Mouse (Mus musculus) midbrain, postnatal 0 days (tissue): ENCODE measurements around the gene Prr5. TPM values are rescaled to one million over a fixed set of nuclear protein-coding genes. Genes with fewer than 3 reads are reported as not detected.

Experiments
- ATAC-seq: fragments of 200-750 bp; cut with Nextera tagmentation; 2 replicates; pipeline ENCODE4 v1.8.0; 2017; ENCODE audit warnings: moderate number of reproducible peaks, mild to moderate bottlenecking, moderate TSS enrichment, moderate library complexity; ENCODE audit not compliant: low FRiP score
- DNase-seq: peaks from one replicate; pipeline ENCODE4 v3.0.0-alpha.2; 2015; ENCODE audit warnings: low spot score
- H3K27ac ChIP-seq: fragments of 300-500 bp; sonication (generic); 2 replicates; pipeline ENCODE4 v1.5.1; 2014; ENCODE audit warnings: low read depth, mild to moderate bottlenecking, low read length, mixed read lengths
- H3K27me3 ChIP-seq: fragments of 300-500 bp; sonication (generic); 2 replicates; pipeline ENCODE4 v1.6.1; 2014; ENCODE audit warnings: low read length, control low read depth, mixed read lengths; ENCODE audit not compliant: insufficient read depth
- H3K36me3 ChIP-seq: fragments of 300-500 bp; sonication (generic); 2 replicates; pipeline ENCODE4 v1.6.1; 2014; ENCODE audit warnings: low read length, control low read depth, mixed read lengths; ENCODE audit not compliant: insufficient read depth
- H3K4me1 ChIP-seq: fragments of 300-500 bp; sonication (generic); 2 replicates; pipeline ENCODE4 v1.6.1; 2014; ENCODE audit warnings: mild to moderate bottlenecking, control low read depth, antibody characterized with exemption, low read length, mixed read lengths; ENCODE audit not compliant: insufficient read depth
- H3K4me2 ChIP-seq: fragments of 300-500 bp; sonication (generic); 2 replicates; pipeline ENCODE4 v1.6.1; 2014; ENCODE audit warnings: low read depth, mild to moderate bottlenecking, low read length, mixed read lengths; ENCODE audit not compliant: poor library complexity, severe bottlenecking
- H3K4me3 ChIP-seq: fragments of 300-500 bp; sonication (generic); 2 replicates; pipeline ENCODE4 v1.5.1; 2014; ENCODE audit warnings: low read depth, mild to moderate bottlenecking, low read length, moderate library complexity
- H3K9ac ChIP-seq: fragments of 300-500 bp; sonication (generic); replicated peaks from 2 replicates; pipeline ENCODE4 v1.6.1; 2014; ENCODE audit warnings: mild to moderate bottlenecking, low read length, moderate library complexity, mixed read lengths; ENCODE audit not compliant: poor library complexity, severe bottlenecking
- H3K9me3 ChIP-seq: fragments of 300-500 bp; sonication (generic); 2 replicates; pipeline ENCODE4 v1.6.1; 2016; ENCODE audit warnings: low read length, control low read depth
- CTCF ChIP-seq: IDR thresholded peaks from 2 replicates; pipeline ENCODE4 v1.5.1; 2016; ENCODE audit warnings: antibody characterized with exemption, mild to moderate bottlenecking
- WGBS: fragments of 180-500 bp; shearing (Covaris S2); extraction: QIAGEN DNeasy Blood & Tissue Kit; methylation state at CpG from one replicate; pipeline ENCODE4 v1.1.7; 2014; 5-methylcytosine and 5-hydroxymethylcytosine counted together
- polyA plus RNA-seq: library from polyadenylated mRNA; unstranded; fragments of >200 nt; fragmentation: Nextera tagmentation; extraction: Ambion mirVana; gene quantifications from 2 replicates; pipeline ENCODE4 v1.2.1, GENCODE M21; 2015
- total RNA-seq: library from RNA; depleted of rRNA; stranded (reverse); fragments of >200 nt; gene quantifications from 2 replicates; pipeline ENCODE4 v1.2.3, GENCODE M21; 2014

Prr5 gene
- total and polyA plus RNA-seq, 2 experiments from 2014 or later = 33.4 to 37.8 TPM

DNA sequence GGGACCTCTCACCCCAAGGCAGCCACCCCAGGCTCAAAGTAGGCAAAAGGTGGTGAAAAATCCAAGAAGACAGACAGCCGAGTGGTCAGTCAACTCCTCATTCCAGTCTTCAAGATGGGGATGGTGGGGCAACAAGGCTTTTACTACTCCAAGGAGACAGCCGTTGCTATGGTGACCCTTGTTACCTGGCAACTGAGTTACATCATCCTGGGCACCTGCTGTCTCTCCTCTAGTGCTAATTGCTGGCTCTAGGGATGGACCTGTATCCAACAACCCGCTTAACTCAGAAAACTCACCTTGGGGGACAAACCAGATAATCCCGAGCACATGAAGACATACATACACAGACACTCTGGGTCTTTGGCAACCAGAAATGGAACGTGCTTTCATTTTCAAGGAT is 42.1 kb upstream of the Prr5 start:
- Histone ChIP-seq H3K27me3 (no peaks in the 10 kb centered on the region), H3K4me3 (no peak overlapping the region), H3K4me1 (peaks cover 23% of the 10 kb centered on the region), H3K36me3 (no peaks in the 10 kb centered on the region), H3K27ac (0 out of 2 replicates have a peak overlapping the region, but pooled peaks have one; percentile 28), H3K4me2 (no peak overlapping the region), H3K9ac (no peak overlapping the region), H3K9me3 (no peaks in the 10 kb centered on the region)
- DNase-seq (peak; percentile 82), ATAC-seq (no peak)
- WGBS = 38% methylated on average over 5 of the region's 5 CpGs
- TF ChIP-seq CTCF = no peak

DNA sequence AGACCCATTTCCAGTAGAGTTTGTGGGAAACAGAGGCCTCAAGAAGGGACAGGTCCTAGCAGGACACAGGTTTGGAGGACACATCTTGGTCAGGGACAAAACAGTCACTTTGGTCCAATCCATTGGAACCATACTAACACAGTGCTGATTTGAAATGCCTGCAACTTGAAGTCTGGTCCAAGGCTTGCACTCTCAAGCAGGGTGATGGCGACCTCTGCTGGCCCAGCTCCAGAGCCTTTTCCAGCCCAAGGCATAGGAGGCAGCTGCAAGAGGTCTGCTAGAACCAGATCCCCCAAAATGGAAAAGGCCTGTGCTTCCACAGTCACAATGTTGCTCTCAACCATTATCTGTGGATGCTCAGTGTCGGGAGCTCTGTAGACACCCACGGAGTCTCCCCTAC is 39.7 kb upstream of the Prr5 start:
- TF ChIP-seq CTCF = peak; percentile 98
- Histone ChIP-seq H3K4me3 (no peak overlapping the region), H3K4me1 (peaks cover 23% of the 10 kb centered on the region), H3K27ac (no peak overlapping the region), H3K4me2 (no peak overlapping the region), H3K9ac (no peak overlapping the region), H3K9me3 (no peaks in the 10 kb centered on the region), H3K27me3 (no peaks in the 10 kb centered on the region), H3K36me3 (no peaks in the 10 kb centered on the region)
- 16% methylated on average over 3 of the region's 3 CpGs for WGBS
- DNase-seq (peak; percentile 86), ATAC-seq (peak; percentile 48; the same call in 1 of the 2 replicates)

DNA sequence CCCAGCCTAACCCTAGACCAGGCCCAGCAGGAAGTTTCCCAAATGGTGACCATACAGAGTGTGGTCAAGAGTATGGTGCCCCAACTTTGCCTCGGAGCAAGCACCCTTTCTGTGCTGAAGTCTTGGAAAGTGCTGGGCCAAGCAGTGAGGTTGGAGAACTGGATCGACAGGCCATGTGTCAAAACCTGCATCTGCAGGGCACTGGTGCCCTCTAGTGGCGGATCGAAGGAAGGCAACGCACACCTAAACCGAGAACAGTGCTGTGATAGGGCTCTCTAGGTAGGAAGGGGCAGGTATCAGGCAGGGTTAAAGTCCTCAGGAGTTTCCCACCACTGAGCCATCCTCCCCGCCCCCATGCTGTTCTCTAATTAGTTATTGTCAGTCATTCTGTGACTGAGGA is 37.9 kb upstream of the Prr5 start:
- ATAC-seq (peak; percentile 47; the same call in 1 of the 2 replicates), DNase-seq (peak; percentile 86)
- Histone ChIP-seq H3K4me2 (no peak overlapping the region), H3K4me3 (no peak overlapping the region), H3K4me1 (peaks cover 14% of the 10 kb centered on the region; the same call in 1 of the 2 replicates), H3K27me3 (no peaks in the 10 kb centered on the region), H3K27ac (no peak overlapping the region), H3K9me3 (no peaks in the 10 kb centered on the region), H3K36me3 (no peaks in the 10 kb centered on the region), H3K9ac (no peak overlapping the region)
- TF ChIP-seq CTCF = peak; percentile 100
- WGBS = 0% methylated on average over 7 of the region's 7 CpGs

DNA sequence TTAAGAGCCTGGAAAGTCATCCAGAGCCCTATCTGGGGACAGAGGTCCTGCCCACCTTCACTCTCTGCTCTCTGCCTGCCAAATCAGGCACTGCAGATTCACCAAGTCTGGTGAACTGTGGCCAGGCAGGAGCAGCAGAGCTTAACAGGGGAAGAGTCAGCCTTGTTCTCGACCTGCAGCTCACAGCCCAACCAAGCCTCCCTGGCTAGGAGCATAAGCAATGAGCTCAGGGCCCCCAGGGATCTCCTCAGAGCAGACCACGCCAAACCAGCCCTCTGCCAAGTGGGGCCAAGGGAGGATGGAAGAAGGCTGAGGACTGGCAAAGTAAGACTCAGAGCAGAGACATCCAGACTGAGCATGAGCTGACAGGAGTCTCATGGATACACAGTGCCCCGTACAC is 35.1 kb upstream of the Prr5 start:
- H3K27me3 ChIP-seq = no peaks in the 10 kb centered on the region
- no peak overlapping the region for H3K27ac ChIP-seq
- no peak overlapping the region for H3K4me2 ChIP-seq
- DNase-seq = no peak
- no peaks in the 10 kb centered on the region for H3K36me3 ChIP-seq
- H3K9ac ChIP-seq = no peak overlapping the region
- H3K4me3 ChIP-seq = no peak overlapping the region
- TF ChIP-seq CTCF = no peak
- 38% methylated on average over 3 of the region's 3 CpGs for WGBS
- ATAC-seq = no peak
- no peaks in the 10 kb centered on the region for H3K4me1 ChIP-seq
- no peaks in the 10 kb centered on the region for H3K9me3 ChIP-seq

DNA sequence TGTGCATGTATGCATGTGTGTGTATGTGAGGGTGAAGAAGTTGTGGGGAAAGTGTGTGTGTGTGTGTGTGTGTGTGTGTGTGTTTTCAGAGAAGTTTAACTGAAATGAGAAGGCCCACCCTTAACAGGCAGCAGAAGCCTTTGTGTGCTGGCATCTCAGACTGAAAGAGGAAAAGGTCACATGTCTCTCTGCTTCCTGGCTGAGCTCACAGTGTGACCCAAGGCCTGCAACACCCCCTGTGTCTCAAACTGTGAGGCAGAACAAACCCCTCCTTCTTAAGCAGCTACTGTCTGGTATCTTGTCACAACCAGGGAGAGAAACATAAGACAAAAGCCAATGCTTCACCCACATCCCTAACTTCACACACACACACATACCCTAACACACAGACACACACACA is 31.0 kb upstream of the Prr5 start:
- no peaks in the 10 kb centered on the region for H3K4me1 ChIP-seq
- H3K36me3 ChIP-seq = no peaks in the 10 kb centered on the region
- no peaks in the 10 kb centered on the region for H3K27me3 ChIP-seq
- no peak for ATAC-seq
- H3K4me3 ChIP-seq = no peak overlapping the region
- TF ChIP-seq CTCF = no peak
- no peaks in the 10 kb centered on the region for H3K9me3 ChIP-seq
- DNase-seq = no peak
- H3K27ac ChIP-seq = 0 out of 2 replicates have a peak overlapping the region, but pooled peaks have one; percentile 32
- H3K9ac ChIP-seq = no peak overlapping the region
- H3K4me2 ChIP-seq = no peak overlapping the region

DNA sequence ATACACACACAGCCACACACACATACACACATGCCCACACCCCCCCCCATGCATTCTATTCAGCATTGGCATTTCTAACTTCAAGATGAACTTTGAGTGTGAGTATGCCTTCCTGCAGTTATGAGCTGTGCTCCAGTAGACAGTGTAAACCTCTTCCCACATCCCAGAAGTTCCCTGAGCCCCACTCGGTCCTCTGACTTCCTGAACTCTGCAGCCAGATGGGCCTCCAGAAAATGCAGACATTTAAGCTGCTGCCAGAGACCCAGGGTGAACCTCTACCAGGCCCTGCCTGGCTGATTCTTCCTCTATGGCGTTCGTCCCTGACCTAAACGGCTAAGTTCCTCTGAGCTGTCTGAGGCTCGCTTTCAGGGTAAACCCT is 30.4 kb upstream of the Prr5 start:
- 72% methylated on average over 5 of the region's 5 CpGs for WGBS
- DNase-seq (no peak), ATAC-seq (no peak)
- Histone ChIP-seq H3K36me3 (no peaks in the 10 kb centered on the region), H3K4me1 (no peaks in the 10 kb centered on the region), H3K4me3 (no peak overlapping the region), H3K4me2 (no peak overlapping the region), H3K9me3 (no peaks in the 10 kb centered on the region), H3K9ac (no peak overlapping the region), H3K27me3 (no peaks in the 10 kb centered on the region), H3K27ac (peak overlapping the region; percentile 32; the same call in 1 of the 2 replicates)
- TF ChIP-seq CTCF = no peak
